In the genomic region with DNA sequence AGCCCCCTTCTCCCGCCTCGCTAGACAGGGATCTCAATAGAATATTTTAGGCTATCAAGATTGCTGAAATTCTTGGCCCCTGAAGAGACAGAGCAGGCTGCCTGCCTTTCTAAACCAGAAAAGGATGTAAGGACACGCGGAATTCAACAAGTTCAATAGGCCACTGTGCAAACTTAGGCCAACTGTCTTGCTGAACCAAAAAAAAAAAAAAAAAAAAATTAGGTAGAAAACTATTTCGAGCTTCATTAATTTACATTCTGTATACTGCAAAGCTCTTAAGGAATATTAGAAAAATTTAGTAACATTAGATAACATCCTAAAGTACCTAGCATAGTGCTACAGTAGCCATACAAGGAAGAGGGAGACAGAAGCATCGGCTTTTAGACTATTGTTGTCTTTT, we compare ENCODE assay signal across 8 mouse cellular contexts.
DNase-seq lines count a peak whose midpoint lies in the region; ATAC-seq lines count a peak whose summit lies in the region.

No protein-coding gene starts in this region.

- no peaks in the 10 kb centered on the region for H3K36me3 ChIP-seq in megakaryocyte, embryonic 14.5 days (replicated peaks; ENCODE audit: low read length)
- H3K36me3 ChIP-seq in forebrain, embryonic 15.5 days: no peaks in the 10 kb centered on the region
- H3K36me3 ChIP-seq in liver, embryonic 11.5 days (ENCODE audit: control insufficient read depth, insufficient read depth, low read length): no peaks in the 10 kb centered on the region
- H3K36me3 ChIP-seq in stomach, embryonic 15.5 days: no peaks in the 10 kb centered on the region

- H3K4me2 ChIP-seq in forebrain, embryonic 15.5 days (replicated peaks): peak overlapping the region; percentile 84
- H3K4me2 ChIP-seq in liver, embryonic 11.5 days: peak overlapping the region; percentile 74
- peak overlapping the region; percentile 66 for H3K4me2 ChIP-seq in stomach, embryonic 15.5 days

- DNase-seq in liver, embryonic 11.5 days (ENCODE audit: low spot score): no peak
- DNase-seq in T-cell, adult 2 months (ENCODE audit: low spot score): no peak
- no peak for DNase-seq in left cerebral cortex, adult 11 months (ENCODE audit: low spot score)

- peak overlapping the region; percentile 84; the same call in 1 of the 2 replicates for H3K27ac ChIP-seq in forebrain, embryonic 15.5 days (replicated peaks)
- 0 out of 2 replicates have a peak overlapping the region, but pooled peaks have one; percentile 85 for H3K27ac ChIP-seq in liver, embryonic 11.5 days (ENCODE audit: low read depth, low read length)
- peak overlapping the region; percentile 97 for H3K27ac ChIP-seq in stomach, embryonic 15.5 days

- H3K4me3 ChIP-seq in megakaryocyte, embryonic 14.5 days (replicated peaks): peak overlapping the region; percentile 94
- peak overlapping the region; percentile 80 for H3K4me3 ChIP-seq in forebrain, embryonic 15.5 days
- peak overlapping the region; percentile 78 for H3K4me3 ChIP-seq in liver, embryonic 11.5 days (ENCODE audit: low read depth, low read length)
- peak overlapping the region; percentile 66 for H3K4me3 ChIP-seq in stomach, embryonic 15.5 days (replicated peaks)

- H3K27me3 ChIP-seq in megakaryocyte, embryonic 14.5 days (replicated peaks): peaks cover 36% of the 10 kb centered on the region
- H3K27me3 ChIP-seq in forebrain, embryonic 15.5 days: no peaks in the 10 kb centered on the region
- H3K27me3 ChIP-seq in liver, embryonic 11.5 days (replicated peaks; ENCODE audit: control insufficient read depth, insufficient read depth, low read length): peaks cover 40% of the 10 kb centered on the region
- no peaks in the 10 kb centered on the region for H3K27me3 ChIP-seq in stomach, embryonic 15.5 days (replicated peaks)

- no peak for ATAC-seq in megakaryocyte, adult 5-6 weeks (ENCODE audit: poor library complexity, severe bottlenecking)
- ATAC-seq in forebrain, embryonic 15.5 days (replicated peaks): no peak
- no peak for ATAC-seq in liver, embryonic 11.5 days (replicated peaks; ENCODE audit: low FRiP score)
- ATAC-seq in stomach, embryonic 15.5 days (ENCODE audit: insufficient read depth, low FRiP score, low read depth): no peak
- ATAC-seq in frontal cortex, adult (ENCODE audit: low TSS enrichment): no peak

- peaks cover 56% of the 10 kb centered on the region for H3K4me1 ChIP-seq in megakaryocyte, embryonic 14.5 days
- H3K4me1 ChIP-seq in forebrain, embryonic 15.5 days: peaks cover 26% of the 10 kb centered on the region
- peaks cover 10% of the 10 kb centered on the region; the same call in 1 of the 2 replicates for H3K4me1 ChIP-seq in liver, embryonic 11.5 days (replicated peaks; ENCODE audit: control insufficient read depth, insufficient read depth, low read length)
- peaks cover 9% of the 10 kb centered on the region; the same call in 1 of the 2 replicates for H3K4me1 ChIP-seq in stomach, embryonic 15.5 days

- H3K9me3 ChIP-seq in megakaryocyte, embryonic 14.5 days: 0 out of 2 replicates have a peak, but pooled peaks cover 4% of the 10 kb centered on the region
- H3K9me3 ChIP-seq in forebrain, embryonic 15.5 days: no peaks in the 10 kb centered on the region
- no peaks in the 10 kb centered on the region for H3K9me3 ChIP-seq in liver, embryonic 11.5 days (ENCODE audit: control insufficient read depth, low read length)
- H3K9me3 ChIP-seq in stomach, embryonic 15.5 days: no peaks in the 10 kb centered on the region

- WGBS in forebrain, embryonic 15.5 days: 35% methylated on average over 6 of the region's 6 CpGs
- WGBS in liver, embryonic 11.5 days: 37% methylated on average over 6 of the region's 6 CpGs
- WGBS in stomach, embryonic 15.5 days: 48% methylated on average over 6 of the region's 6 CpGs

- H3K9ac ChIP-seq in forebrain, embryonic 15.5 days (replicated peaks): no peak overlapping the region
- no peak overlapping the region for H3K9ac ChIP-seq in liver, embryonic 11.5 days (ENCODE audit: low read depth, low read length)
- no peak overlapping the region; the same call in 1 of the 2 replicates for H3K9ac ChIP-seq in stomach, embryonic 15.5 days
